Mouse (Mus musculus): ENCODE measurements around the gene Urod.

DNA sequence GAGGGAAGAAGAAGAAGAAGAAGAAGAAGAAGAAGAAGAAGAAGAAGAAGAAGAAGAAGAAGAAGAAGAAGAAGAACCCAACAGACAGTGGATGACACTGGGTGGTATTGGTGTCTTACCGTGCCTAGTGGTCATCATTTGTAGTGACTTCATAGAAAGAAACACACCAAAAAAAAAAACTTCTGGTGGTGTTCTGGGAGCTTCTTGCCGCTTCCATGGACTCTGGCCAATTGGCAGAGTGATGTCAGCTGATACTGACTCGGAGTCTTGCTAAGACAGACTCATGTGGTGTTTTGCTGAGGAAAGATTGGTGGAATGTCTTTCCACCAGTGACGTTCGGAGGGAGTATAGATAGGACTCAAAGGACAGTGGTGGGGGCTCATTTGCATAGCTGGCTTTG, 16.0 kb upstream of the Urod start:
- TF ChIP-seq CTCF (conservative IDR thresholded peaks at IDR 0.05; ENCODE audit: insufficient read depth, insufficient read length, low read depth, low read length) (no peak), POLR2A (IDR thresholded peaks at IDR 0.05; ENCODE audit: low read depth, low read length) (no peak)

All from kidney, adult 2 months (tissue).